Mouse (Mus musculus): Measurements from ENCODE around the gene Mcm6. TPM values are rescaled to one million over a fixed set of nuclear protein-coding genes. Genes with fewer than 3 reads are reported as not detected.

The Mcm6 gene
- polyA plus RNA-seq (2012; rRNA removed): 7.4 and 7.8 TPM in 2 replicates

DNA sequence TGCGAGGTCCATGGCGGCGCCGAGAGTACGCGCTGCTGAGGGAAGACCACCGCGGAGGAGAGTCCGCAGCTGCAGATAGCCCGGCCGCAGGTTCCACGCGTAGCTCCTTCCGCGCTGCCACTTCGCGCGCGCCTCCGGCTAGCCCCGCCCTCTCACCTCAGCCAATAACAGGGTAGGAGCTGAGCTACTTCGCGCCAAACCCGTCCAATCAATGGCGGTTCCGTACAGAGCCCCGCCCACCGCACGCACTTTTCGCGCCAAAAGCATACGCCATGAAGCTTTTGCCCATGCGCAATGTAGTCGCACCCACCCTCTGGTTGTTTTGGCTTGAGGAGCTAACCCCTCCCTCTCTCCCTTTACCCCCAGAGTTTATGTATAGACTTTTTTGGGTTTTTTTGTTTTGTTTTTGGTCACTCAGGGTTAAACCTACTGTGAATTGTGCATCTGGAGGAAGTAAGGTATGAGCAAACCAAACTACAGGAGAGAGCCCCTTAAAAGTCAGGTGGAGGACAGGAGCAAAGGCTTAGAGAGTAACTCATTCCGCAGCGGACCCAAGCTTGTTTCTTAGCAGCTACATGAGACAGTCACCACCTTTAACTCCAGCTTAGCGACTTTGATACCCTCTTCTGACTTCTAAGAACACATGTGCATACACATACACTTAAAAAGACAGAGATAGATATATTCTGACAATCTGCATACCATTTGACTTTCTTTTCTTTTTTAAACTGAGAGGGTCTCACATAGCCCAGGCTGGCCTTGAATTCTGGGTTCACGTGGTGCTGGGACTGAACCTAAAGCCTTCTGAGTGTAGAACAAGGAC, at the start of gene Mcm6:
Gene Mcm6, minus strand, starts transcription at position 111 of the 823 bp plus-strand sequence.
- Histone ChIP-seq H3K4me3 (ENCODE audit: insufficient read depth, low read length) (peak within 1 kb of the TSS; percentile 37), H3K4me1 (ENCODE audit: control insufficient read depth, insufficient read depth, low read length) (no peaks in the 10 kb centered on the region), H3K27ac (ENCODE audit: insufficient read depth, low read length) (no peak within 1 kb of the TSS)
- TF ChIP-seq CTCF (IDR thresholded peaks at IDR 0.05; ENCODE audit: extremely low read depth, insufficient read depth, low read length) (no peak), POLR2A (IDR thresholded peaks at IDR 0.05; ENCODE audit: extremely low read depth, insufficient read depth, low read length) (0 out of 2 replicates have a peak, but pooled peaks have one; percentile 13)

DNA sequence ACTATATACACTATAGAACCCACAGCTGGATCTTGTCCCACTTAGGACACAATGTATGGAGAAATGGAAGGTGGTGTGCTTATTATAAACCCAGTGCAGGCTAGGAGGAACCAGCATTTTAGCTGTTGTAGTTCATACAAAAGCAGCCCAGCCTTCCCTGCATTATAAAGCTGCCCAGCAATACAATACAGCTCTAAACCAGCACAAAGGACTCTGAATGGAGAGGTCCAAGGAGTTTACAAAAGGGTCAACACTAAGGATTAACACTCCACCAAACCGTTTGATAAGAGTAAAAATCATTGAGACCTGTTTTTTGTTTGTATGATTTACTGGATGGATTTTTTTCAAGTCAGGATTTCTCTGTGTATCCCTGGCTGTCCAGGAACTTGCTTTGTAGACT, 47.4 kb upstream of the Mcm6 start:
- TF ChIP-seq POLR2A (IDR thresholded peaks at IDR 0.05; ENCODE audit: extremely low read depth, insufficient read depth, low read length) (no peak), CTCF (IDR thresholded peaks at IDR 0.05; ENCODE audit: extremely low read depth, insufficient read depth, low read length) (no peak)
- Histone ChIP-seq H3K4me3 (ENCODE audit: insufficient read depth, low read length) (no peak overlapping the region), H3K4me1 (ENCODE audit: control insufficient read depth, insufficient read depth, low read length) (no peaks in the 10 kb centered on the region; the same call in 1 of the 2 replicates), H3K27ac (ENCODE audit: insufficient read depth, low read length) (no peak overlapping the region)

- H3K27ac ChIP-seq (ENCODE audit: insufficient read depth, low read length): no peak overlapping the region
- no peaks in the 10 kb centered on the region; the same call in 1 of the 2 replicates for H3K4me1 ChIP-seq (ENCODE audit: control insufficient read depth, insufficient read depth, low read length)
- H3K4me3 ChIP-seq (ENCODE audit: insufficient read depth, low read length): no peak overlapping the region
- TF ChIP-seq CTCF (IDR thresholded peaks at IDR 0.05; ENCODE audit: extremely low read depth, insufficient read depth, low read length) (no peak), POLR2A (IDR thresholded peaks at IDR 0.05; ENCODE audit: extremely low read depth, insufficient read depth, low read length) (no peak)
Observed at GRCm38 (mm10) chr1:128405675-128406074, 46.2 kb upstream of the Mcm6 start.

- Histone ChIP-seq H3K27ac (ENCODE audit: insufficient read depth, low read length) (no peak overlapping the region), H3K4me1 (ENCODE audit: control insufficient read depth, insufficient read depth, low read length) (no peaks in the 10 kb centered on the region; the same call in 1 of the 2 replicates), H3K4me3 (ENCODE audit: insufficient read depth, low read length) (no peak overlapping the region)
- TF ChIP-seq POLR2A (IDR thresholded peaks at IDR 0.05; ENCODE audit: extremely low read depth, insufficient read depth, low read length): no peak
- no peak for TF ChIP-seq CTCF (IDR thresholded peaks at IDR 0.05; ENCODE audit: extremely low read depth, insufficient read depth, low read length)
Observed at GRCm38 (mm10) chr1:128405041-128405481, 45.6 kb upstream of the Mcm6 start.

GRCm38 (mm10) chr1:128400926-128401325, 41.5 kb upstream of the Mcm6 start:
- Histone ChIP-seq H3K27ac (ENCODE audit: insufficient read depth, low read length) (no peak overlapping the region), H3K4me1 (ENCODE audit: control insufficient read depth, insufficient read depth, low read length) (no peaks in the 10 kb centered on the region; the same call in 1 of the 2 replicates), H3K4me3 (ENCODE audit: insufficient read depth, low read length) (no peak overlapping the region)
- no peak for TF ChIP-seq POLR2A (IDR thresholded peaks at IDR 0.05; ENCODE audit: extremely low read depth, insufficient read depth, low read length)
- no peak for TF ChIP-seq CTCF (IDR thresholded peaks at IDR 0.05; ENCODE audit: extremely low read depth, insufficient read depth, low read length)

DNA sequence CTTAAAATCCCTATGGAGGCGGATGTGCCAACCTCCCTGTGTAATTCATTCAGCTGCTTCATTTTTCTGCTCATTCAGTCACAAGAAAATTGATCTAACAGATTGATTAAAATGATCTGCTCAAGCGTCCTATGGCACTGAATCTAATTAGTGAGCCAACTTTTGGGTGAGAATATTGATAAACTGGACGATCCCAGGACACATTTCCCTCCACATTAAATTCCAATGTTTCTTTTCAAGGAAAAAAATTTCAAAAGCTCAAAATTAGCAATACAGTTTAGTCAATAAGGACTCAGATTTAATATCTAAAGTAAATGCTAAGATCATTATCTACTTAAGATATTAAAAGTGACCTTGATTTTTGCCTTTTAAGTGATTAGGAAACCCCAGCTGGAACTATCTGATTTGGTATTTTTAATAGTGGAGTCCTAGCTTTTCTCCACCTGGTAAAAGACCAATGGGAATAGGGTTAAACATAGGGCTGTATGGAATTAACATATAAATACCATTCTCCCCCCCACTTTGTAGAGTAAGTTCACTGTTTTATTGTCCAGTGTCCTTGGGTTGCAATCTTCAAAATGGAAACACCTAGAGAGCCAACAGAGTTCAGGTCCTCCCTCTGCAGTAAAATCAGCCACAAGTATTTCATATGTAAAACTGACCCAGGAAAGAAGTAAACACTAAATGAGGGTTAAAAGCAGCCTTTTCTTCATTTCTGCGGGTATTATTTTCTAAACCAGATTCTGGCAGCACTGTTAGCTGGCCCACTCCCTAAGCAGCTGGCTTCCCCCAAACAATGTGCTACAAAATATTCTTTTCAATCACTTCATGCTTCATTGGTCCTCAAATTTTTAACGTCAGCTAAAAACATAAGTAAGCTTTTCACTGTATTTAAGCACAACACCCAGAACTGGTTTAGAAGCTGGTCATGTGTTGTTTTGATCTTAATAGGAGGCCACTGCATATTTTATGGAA, 40.8 kb upstream of the Mcm6 start:
- TF ChIP-seq POLR2A (IDR thresholded peaks at IDR 0.05; ENCODE audit: extremely low read depth, insufficient read depth, low read length): no peak
- TF ChIP-seq CTCF (IDR thresholded peaks at IDR 0.05; ENCODE audit: extremely low read depth, insufficient read depth, low read length): no peak
- H3K4me1 ChIP-seq (ENCODE audit: control insufficient read depth, insufficient read depth, low read length): no peaks in the 10 kb centered on the region; the same call in 1 of the 2 replicates
- H3K4me3 ChIP-seq (ENCODE audit: insufficient read depth, low read length): no peak overlapping the region
- no peak overlapping the region for H3K27ac ChIP-seq (ENCODE audit: insufficient read depth, low read length)

DNA sequence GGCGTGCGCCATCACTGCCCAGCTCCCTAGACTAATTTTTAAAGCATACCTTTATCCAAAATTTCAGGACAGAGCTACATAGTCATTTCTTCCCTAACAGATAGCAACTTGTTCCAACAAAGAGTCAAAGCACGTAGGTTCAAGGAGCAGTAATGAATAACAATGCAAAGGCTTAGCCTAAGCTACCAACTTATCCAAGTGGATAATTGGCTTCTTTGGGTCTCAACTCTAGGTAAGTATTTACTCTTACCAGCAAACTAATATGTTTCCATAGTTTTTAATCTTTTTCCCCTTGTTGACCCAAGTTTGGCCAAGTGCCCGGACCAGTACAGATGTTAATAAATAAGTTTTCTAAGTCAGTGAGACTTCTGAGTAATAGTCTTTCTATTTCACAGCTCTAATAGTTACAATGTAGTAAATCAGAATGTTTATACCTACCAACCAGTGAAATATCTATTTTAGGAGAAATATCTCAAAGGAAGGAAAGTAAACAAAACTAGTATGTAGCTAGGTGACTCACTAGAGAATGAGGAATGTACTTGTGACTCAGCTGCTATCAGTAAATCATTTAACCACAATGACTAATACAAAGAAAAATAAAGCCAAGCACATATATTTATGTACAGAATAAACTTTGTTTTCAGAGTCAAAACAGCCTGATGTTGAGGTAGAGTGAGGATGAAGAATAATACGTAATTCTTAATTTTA, 39.4 kb upstream of the Mcm6 start:
- Histone ChIP-seq H3K4me1 (ENCODE audit: control insufficient read depth, insufficient read depth, low read length) (no peaks in the 10 kb centered on the region), H3K4me3 (ENCODE audit: insufficient read depth, low read length) (no peak overlapping the region), H3K27ac (ENCODE audit: insufficient read depth, low read length) (no peak overlapping the region)
- no peak for TF ChIP-seq CTCF (IDR thresholded peaks at IDR 0.05; ENCODE audit: extremely low read depth, insufficient read depth, low read length)
- no peak for TF ChIP-seq POLR2A (IDR thresholded peaks at IDR 0.05; ENCODE audit: extremely low read depth, insufficient read depth, low read length)

DNA sequence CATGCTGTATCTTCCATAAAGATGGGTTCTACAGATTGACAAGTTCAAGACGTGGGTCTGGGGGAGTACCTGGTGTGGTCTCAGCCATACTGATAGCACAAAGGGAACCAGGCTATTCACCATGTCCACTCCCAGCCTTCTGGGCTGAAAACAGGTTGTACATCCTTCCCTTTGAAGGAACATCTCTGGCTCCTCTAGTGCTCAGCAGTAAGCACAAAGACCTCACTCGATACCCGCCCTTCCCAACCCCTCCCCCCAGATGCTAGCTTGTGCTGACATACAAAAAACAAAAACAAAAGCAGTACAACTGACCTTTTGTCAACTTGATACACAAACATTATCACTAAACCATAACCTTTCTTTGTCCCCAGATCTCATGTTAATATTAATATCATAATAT, 35.2 kb upstream of the Mcm6 start:
- H3K4me1 ChIP-seq (ENCODE audit: control insufficient read depth, insufficient read depth, low read length): no peaks in the 10 kb centered on the region
- no peak for TF ChIP-seq CTCF (IDR thresholded peaks at IDR 0.05; ENCODE audit: extremely low read depth, insufficient read depth, low read length)
- TF ChIP-seq POLR2A (IDR thresholded peaks at IDR 0.05; ENCODE audit: extremely low read depth, insufficient read depth, low read length): no peak
- no peak overlapping the region for H3K27ac ChIP-seq (ENCODE audit: insufficient read depth, low read length)
- H3K4me3 ChIP-seq (ENCODE audit: insufficient read depth, low read length): no peak overlapping the region

DNA sequence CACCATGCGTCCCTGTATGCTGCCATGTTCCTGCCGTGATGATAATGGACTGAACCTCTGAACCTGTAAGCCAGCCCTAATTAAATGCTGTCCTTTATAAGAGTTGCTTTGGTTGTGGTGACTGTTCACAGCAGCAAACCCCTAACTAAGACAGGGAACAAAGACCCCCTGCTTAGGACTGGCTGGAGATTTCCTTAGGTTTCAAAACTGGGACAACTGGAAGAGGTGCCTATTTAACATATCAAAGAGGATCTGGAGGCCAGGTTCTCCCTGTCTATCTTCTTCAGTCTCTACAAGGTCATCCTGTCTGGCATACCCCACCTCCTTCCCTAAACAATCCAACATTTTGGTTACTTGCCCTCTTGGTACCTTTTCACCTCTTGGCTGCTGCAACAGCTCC, 32.9 kb upstream of the Mcm6 start:
- Histone ChIP-seq H3K4me1 (ENCODE audit: control insufficient read depth, insufficient read depth, low read length) (no peaks in the 10 kb centered on the region), H3K4me3 (ENCODE audit: insufficient read depth, low read length) (no peak overlapping the region), H3K27ac (ENCODE audit: insufficient read depth, low read length) (no peak overlapping the region)
- no peak for TF ChIP-seq CTCF (IDR thresholded peaks at IDR 0.05; ENCODE audit: extremely low read depth, insufficient read depth, low read length)
- TF ChIP-seq POLR2A (IDR thresholded peaks at IDR 0.05; ENCODE audit: extremely low read depth, insufficient read depth, low read length): no peak

Measured in cortical plate, adult 2 months (tissue).